Mouse (Mus musculus) stomach, adult 2 months (tissue): ENCODE measurements around the gene Lmln. TPM values are rescaled to one million over a fixed set of nuclear protein-coding genes. Genes with fewer than 3 reads are reported as not detected.

Source experiments
- polyA plus RNA-seq: library from polyadenylated mRNA; depleted of rRNA; stranded (reverse); fragments of >200 nt; gene quantifications from 2 replicates; pipeline ENCODE4 v1.2.3, GENCODE M21; 2012; rRNA removed

The Lmln gene
- 0.37 and 0.48 TPM in 2 replicates for polyA plus RNA-seq

DNA sequence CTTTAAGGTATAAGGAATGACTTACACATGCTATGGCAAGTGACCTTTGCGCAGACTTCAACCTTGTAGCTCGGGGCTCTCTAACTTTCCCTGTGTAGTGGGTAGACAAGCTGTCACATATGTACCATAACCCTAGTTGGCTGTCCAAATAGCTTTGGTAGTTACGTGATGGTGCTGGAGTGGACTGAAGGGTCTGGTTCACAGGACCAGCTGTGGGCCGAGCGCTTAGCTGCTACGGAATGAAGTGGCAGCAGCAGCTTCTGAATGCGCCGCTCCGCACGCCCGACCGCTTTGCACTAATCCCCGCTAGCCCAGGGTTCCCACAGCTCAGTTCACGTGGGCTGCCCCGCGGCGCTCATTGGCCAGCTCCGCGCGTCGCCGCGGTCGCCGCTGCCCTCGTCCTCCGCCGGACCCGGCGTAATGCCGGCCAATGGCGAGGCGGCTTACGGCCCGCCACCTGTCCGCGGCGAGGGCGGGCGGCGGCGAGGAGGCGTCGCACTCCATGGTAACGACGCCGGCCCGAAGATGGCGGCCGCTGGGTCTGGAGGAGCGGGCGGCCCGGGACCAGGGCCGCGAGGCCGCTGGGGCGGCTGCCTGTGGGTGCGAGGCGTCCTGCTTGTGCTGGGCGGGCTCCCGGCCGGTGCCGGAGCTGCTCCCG is at the start of gene Lmln:
Gene Lmln, plus strand, starts transcription at position 498 of the 658 bp plus-strand sequence.

DNA sequence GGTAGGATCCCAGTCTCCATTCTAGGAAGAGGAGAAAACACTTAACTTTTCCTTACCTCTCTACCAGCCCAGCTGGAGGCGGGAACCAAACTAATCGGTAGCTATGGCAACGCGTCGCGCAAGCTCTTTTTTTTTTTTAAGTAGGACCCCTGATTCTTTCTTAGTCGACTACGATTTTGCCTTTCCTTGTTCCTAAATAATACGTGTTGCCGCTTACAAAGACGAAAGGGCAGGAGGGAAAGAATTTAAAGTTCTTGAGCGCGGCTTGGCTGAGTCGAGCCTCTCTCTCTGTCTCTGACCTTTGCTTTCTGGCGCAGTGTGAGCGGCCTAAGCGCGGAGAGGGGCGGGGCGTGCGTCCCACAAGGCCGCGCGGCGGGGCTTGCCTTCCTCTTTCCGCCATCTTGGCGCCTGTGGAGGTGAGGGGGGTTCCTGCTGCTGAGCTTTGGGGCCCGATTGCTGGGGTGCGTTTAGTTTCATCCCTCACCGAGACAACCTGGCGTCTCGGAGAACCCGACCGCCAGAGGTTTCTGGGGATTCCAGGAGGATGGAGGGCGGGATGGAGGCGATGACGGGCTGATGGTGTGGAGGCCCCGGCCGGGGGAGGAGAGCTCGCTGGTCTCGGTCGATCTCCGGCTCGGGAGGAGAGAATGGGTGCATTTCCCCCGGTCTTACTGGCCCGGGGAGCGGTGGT is 6.1 kb upstream of the Lmln start, which contains the start of the genes Iqcg and Rpl35a:
Gene Iqcg, minus strand, starts transcription at position 124 of the 691 bp plus-strand sequence.
Gene Rpl35a, plus strand, starts transcription at position 359 of the 691 bp plus-strand sequence.

Other genes with a start within 250 kb of the Lmln start
- gene Fyttd1, start 185.0 kb upstream of the Lmln start, polyA plus RNA-seq = 0.58 and 0.73 TPM in 2 replicates
- gene Rubcn, start 184.8 kb upstream of the Lmln start, polyA plus RNA-seq = 10.9 and 16.2 TPM in 2 replicates
- 3.3 and 5.0 TPM in 2 replicates for gene Lrch3, start 148.4 kb upstream of the Lmln start, polyA plus RNA-seq
- gene Iqcg, start 6.3 kb upstream of the Lmln start, polyA plus RNA-seq = 0.05 and 0.23 TPM in 2 replicates
- 16.3 and 19.8 TPM in 2 replicates for gene Rpl35a, start 6.1 kb upstream of the Lmln start, polyA plus RNA-seq
- gene Osbpl11, start 122.5 kb downstream of the Lmln start, polyA plus RNA-seq = 2.6 and 3.0 TPM in 2 replicates
- gene Snx4, start 188.9 kb downstream of the Lmln start, polyA plus RNA-seq = 1.5 and 3.0 TPM in 2 replicates